Mouse (Mus musculus) hindlimb bud, embryonic 11.5 days (tissue): ENCODE results near the gene Gm20458.

Experiments
- DNase-seq: peaks from one replicate; pipeline ENCODE4 v3.0.0-alpha.2; 2012; ENCODE audit warnings: low read depth, low spot score; ENCODE audit errors: extremely low spot score

The Gm20458 gene

DNA sequence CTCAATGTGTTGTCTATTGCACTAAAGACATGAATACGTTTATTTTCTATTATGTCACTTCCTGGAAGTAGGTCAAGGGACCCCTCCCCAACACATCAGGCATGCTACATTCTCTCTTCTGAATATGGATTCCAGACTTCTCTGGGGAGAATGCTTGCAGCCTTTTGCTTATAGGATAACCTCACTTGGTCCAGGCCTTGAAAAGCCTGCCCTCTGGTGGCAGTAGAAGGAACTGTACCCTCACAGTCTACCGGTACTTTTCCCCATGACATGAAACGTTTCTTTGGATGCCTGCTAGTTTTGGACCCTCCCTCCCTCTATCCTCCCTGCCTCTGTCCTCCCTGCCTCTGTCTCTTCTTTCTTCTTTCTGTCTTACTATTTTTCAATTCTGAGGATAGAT is 70.4 kb downstream of the Gm20458 start:
- DNase-seq = peak; percentile 50

- no peak for DNase-seq
Measured at GRCm38 (mm10) chr2:164534315-164534714, 73.5 kb downstream of the Gm20458 start.

DNA sequence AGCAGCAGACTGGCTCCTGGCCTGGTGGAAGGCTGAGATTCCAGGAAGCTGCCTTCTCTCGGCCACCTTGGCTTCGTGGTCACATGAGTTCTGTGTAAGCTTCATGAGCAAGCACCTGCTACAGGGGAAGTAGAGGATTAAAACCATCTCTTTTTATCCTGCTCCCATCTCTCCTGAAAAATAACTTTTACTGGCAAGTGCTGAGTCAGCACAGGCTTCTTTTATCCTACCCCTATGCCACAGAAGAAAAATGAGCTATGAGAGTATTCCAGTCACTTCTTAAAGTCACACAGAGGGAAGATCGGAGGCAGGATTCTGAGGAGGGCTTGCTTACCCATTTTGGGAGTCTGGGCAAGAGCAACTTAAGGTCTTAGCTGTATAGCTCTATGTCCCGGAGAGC is 76.2 kb downstream of the Gm20458 start:
- no peak for DNase-seq
